Mouse (Mus musculus) testis, adult 2 months (tissue): ENCODE data around the gene Zkscan4.

ENCODE experiments used
- CTCF ChIP-seq: fragments of 200-500 bp; IDR thresholded peaks from 2 replicates; pipeline ENCODE4 v1.5.1; 2012; ENCODE audit warnings: low read depth, mild to moderate bottlenecking, inconsistent platforms, low read length, moderate library complexity; ENCODE audit not compliant: control insufficient read depth, insufficient read depth, insufficient replicate concordance
- POLR2A ChIP-seq: fragments of 200-500 bp; IDR thresholded peaks from 2 replicates; pipeline ENCODE4 v1.6.1; 2012; ENCODE audit warnings: low read depth, mild to moderate bottlenecking, inconsistent platforms, low read length, moderate library complexity; ENCODE audit not compliant: control insufficient read depth

- TF ChIP-seq POLR2A (no peak), CTCF (no peak)
Observed at GRCm38 (mm10) chr13:21530136-21530535, 51.4 kb downstream of the Zkscan4 start.
